Mouse (Mus musculus) midbrain, embryonic 10.5 days (tissue): ENCODE measurements around the gene Tox3. TPM values are rescaled to one million over a fixed set of nuclear protein-coding genes. Genes with fewer than 3 reads are reported as not detected.

Experiments
- DNase-seq: peaks from one replicate; pipeline ENCODE4 v3.0.0-alpha.2; 2017; ENCODE audit warnings: low spot score
- H3K27ac ChIP-seq: fragments of 300-500 bp; sonication (generic); replicated peaks from 2 replicates; pipeline ENCODE4 v1.5.1; 2016; ENCODE audit warnings: mild to moderate bottlenecking
- H3K27me3 ChIP-seq: fragments of 300-500 bp; sonication (generic); 2 replicates; pipeline ENCODE4 v1.6.1; 2016; ENCODE audit warnings: low read depth, mild to moderate bottlenecking; ENCODE audit not compliant: poor library complexity, severe bottlenecking
- H3K36me3 ChIP-seq: fragments of 300-500 bp; sonication (generic); 2 replicates; pipeline ENCODE4 v1.6.1; 2016; ENCODE audit warnings: mild to moderate bottlenecking, moderate library complexity
- H3K4me1 ChIP-seq: fragments of 300-500 bp; sonication (generic); 2 replicates; pipeline ENCODE4 v1.6.1; 2016
- H3K4me3 ChIP-seq: fragments of 300-500 bp; sonication (generic); 2 replicates; pipeline ENCODE4 v1.5.1; 2016; ENCODE audit warnings: mild to moderate bottlenecking, moderate library complexity
- H3K9me3 ChIP-seq: fragments of 300-500 bp; sonication (generic); replicated peaks from 2 replicates; pipeline ENCODE4 v1.6.1; 2016; ENCODE audit warnings: mild to moderate bottlenecking
- WGBS: fragments of 180-500 bp; shearing (Covaris S2); methylation state at CpG from one replicate; pipeline ENCODE4 v1.1.7; 2016; 5-methylcytosine and 5-hydroxymethylcytosine counted together
- polyA plus RNA-seq: library from polyadenylated mRNA; unstranded; fragments of >200 nt; fragmentation: Nextera tagmentation; extraction: Ambion mirVana; gene quantifications from 2 replicates; pipeline ENCODE4 v1.2.1, GENCODE M21; 2016

Gene Tox3
- polyA plus RNA-seq, 1 experiment from 2014 or later: 14.8 TPM

DNA sequence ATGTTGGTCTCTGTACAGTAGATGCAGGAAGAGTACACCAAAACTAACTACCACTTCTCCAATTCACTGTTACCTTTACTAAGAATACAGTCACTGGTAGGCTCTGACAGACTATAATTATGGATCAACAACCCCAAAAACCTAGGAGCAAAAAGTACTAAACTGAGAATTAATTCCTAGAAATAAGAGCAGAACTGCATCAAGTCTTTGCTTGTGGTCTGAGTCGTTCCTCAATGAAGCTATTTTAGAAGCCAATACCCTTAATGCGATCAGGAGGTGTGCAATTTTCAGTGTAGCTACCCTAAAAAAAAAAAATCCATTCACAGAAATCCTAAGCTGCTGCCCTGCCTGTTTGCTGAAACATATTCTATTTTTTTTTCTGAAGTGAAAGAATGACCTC lies 4.8 kb upstream of the Tox3 start:
- H3K4me3 ChIP-seq: no peak overlapping the region
- WGBS: 59% methylated on average over 2 of the region's 2 CpGs
- DNase-seq: no peak
- H3K4me1 ChIP-seq: peaks cover 56% of the 10 kb centered on the region
- no peaks in the 10 kb centered on the region for H3K9me3 ChIP-seq
- no peaks in the 10 kb centered on the region for H3K36me3 ChIP-seq
- H3K27me3 ChIP-seq: peaks cover 38% of the 10 kb centered on the region
- peak overlapping the region; percentile 71 for H3K27ac ChIP-seq

DNA sequence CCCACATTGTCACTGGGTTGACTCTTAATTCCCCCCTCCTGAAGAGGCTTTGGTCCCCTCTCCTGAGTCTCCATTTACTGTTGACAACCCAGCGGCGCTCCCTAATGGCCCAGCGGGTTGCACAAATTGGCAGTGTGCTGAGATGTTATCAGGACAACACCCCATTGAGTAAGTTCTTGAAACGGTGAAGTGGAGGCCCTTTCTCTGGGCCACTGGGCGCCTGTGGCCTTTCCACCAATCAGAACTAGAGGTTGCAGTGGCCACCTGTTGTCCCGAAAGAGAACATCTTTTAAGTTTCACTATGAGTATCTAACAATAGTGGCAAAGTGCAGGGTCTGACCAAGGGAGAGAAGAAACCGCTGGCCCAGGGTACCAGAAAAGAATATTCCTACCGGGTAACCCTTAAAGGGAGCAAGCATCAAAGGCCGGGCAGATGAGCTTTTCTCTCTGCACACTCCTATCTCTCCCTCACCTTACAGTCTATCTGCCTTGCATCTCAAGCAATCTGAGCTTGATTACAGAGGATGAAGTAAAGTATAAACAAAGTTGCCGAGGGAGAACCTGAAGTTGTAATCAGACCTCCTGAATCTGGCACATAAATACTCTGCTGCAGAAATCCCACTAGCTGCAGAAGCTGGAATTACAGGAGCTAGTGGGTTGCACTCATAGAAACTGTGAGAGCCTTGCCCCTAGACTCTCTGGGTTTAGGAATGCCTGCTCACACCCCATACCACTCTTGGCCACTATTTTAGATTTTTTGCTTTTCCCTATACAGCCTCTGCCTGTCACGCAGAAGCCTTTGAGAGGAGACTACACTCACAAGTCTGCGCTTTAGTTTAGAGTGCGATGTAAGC lies 1.8 kb upstream of the Tox3 start:
- Histone ChIP-seq H3K9me3 (no peaks in the 10 kb centered on the region), H3K27me3 (peaks cover 21% of the 10 kb centered on the region), H3K27ac (peak overlapping the region; percentile 100), H3K4me1 (peaks cover 71% of the 10 kb centered on the region), H3K36me3 (no peaks in the 10 kb centered on the region), H3K4me3 (peak overlapping the region; percentile 92; the same call in 1 of the 2 replicates)
- DNase-seq: peak; percentile 45
- WGBS: 16% methylated on average over 13 of the region's 13 CpGs

- DNase-seq: no peak
- no peaks in the 10 kb centered on the region for H3K36me3 ChIP-seq
- H3K27ac ChIP-seq: peak overlapping the region; percentile 100
- H3K4me1 ChIP-seq: peaks cover 70% of the 10 kb centered on the region
- H3K9me3 ChIP-seq: no peaks in the 10 kb centered on the region
- WGBS: 6% methylated on average over 11 of the region's 11 CpGs
- peaks cover 21% of the 10 kb centered on the region for H3K27me3 ChIP-seq
- H3K4me3 ChIP-seq: peak overlapping the region; percentile 92
Observed at GRCm38 (mm10) chr8:90348926-90349683, 962 bp upstream of the Tox3 start.

DNA sequence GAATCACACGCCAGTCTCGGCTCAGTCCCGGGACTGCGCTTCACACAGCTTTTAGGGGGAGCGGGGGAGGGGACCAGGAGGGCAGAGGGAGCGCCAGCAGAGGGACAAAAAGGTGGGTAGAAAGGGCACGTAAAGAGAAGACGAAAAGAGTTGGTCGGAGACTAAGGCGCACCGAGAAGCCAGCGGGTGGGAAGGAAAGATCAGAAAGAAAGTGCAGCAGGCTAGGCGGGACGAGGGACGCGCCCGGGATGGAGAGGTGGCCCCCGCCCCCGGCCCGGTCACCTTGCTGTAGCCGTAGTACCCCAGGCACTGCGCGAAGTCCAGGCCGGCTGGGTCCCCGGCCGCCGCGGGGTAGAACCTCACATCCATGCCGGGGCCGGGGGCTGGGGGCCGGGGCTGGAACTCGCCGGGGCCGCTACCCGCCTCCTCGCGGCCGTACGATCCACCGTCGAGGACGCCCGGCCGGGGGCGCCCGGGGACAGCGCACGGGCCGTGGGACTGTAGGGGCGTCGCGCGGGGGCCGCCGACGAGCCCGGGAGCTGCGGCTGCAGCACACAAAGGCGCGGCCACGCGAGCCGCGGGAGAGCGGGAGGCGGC lies 464 bp downstream of the Tox3 start:
- DNase-seq: peak; percentile 59
- WGBS: under 1% methylated on average over 66 of the region's 66 CpGs
- H3K36me3 ChIP-seq: peaks cover 13% of the 10 kb centered on the region
- peak overlapping the region; percentile 92 for H3K4me3 ChIP-seq
- H3K9me3 ChIP-seq: no peaks in the 10 kb centered on the region
- peaks cover 61% of the 10 kb centered on the region for H3K4me1 ChIP-seq
- H3K27me3 ChIP-seq: peaks cover 21% of the 10 kb centered on the region
- H3K27ac ChIP-seq: peak overlapping the region; percentile 100

DNA sequence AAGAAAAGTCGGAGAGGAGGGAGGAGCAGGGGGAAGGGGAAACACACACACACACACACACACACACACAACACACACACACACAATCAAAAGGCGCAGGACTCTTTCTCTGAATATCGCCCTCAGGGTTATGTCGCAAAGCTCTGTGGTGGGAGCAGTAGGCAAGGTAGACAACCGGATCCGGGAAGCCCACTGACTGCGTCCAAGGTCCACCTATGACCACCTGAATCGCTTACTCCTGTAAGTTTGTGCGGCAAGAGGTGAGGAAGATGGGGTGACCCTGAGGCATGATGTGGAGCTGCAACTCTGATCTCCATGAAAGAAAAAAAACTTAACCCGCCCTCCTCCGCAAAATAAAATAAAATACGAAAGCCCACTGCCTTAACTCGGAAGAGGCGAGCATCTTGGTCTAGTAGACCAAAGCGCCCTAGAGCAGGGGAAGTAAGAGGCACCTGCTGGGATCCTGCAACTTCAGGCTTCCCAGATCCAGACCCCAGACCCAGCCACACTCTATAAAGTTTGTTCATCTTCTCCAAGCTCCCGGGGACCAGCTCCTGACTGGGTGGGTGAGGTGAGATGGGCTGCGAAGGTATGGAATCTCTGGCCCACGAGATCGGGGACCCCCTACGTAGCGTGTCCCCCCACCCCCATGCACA lies 1.1 kb downstream of the Tox3 start:
- WGBS: 2% methylated on average over 21 of the region's 21 CpGs
- Histone ChIP-seq H3K9me3 (no peaks in the 10 kb centered on the region), H3K36me3 (peaks cover 18% of the 10 kb centered on the region), H3K4me3 (peak overlapping the region; percentile 92), H3K27me3 (peaks cover 21% of the 10 kb centered on the region), H3K27ac (peak overlapping the region; percentile 100), H3K4me1 (peaks cover 58% of the 10 kb centered on the region)
- peak; percentile 22 for DNase-seq

GRCm38 (mm10) chr8:90346138-90346879 lies 1.8 kb downstream of the Tox3 start:
- peaks cover 58% of the 10 kb centered on the region for H3K4me1 ChIP-seq

DNA sequence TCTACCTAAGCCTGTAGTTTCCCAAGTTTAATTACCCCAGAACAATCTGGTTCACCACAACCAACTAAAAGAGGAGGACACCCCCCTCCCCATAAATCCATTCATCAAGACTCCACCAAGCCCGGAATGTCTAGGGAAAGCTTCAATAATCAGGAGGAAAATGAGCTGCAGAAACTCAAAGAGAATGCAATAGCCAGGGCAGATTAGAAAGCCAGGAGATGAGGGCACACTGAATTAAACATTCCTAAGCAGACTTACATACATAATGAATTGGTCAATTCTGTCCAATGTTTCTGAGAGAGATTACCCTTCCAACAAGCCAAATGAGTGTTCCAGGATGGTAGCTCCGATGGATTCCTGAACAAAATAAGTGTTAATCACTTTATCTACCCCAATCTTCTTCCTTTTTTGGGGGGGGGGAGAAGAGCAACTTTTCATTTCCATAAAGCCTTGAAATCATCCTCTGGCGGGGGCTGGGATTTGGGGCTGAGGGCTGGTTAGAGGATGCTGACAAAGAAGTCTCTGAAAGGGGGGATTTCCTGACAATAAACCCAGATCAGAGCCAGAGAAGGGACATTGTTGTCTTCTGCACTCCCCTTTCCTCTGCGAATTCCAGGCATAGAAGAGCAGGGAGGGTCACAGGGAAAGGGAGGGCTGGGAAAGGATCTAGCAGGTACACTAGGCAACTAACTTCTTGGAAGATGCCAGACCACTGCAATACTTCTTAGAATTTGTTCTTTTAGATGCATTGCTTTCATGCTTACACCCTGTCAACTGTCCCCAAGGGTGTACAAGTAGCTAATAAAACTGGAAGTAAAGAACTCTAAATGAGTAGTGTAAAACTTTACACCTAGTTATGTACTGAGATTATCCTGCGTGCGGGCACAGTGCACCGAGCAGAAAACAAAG lies 17.5 kb downstream of the Tox3 start:
- peak overlapping the region; percentile 32 for H3K4me3 ChIP-seq
- H3K36me3 ChIP-seq: peaks cover 57% of the 10 kb centered on the region
- 32% methylated on average over 7 of the region's 7 CpGs for WGBS
- peak overlapping the region; percentile 77 for H3K27ac ChIP-seq
- H3K4me1 ChIP-seq: peaks cover 58% of the 10 kb centered on the region
- H3K27me3 ChIP-seq: no peaks in the 10 kb centered on the region
- peaks cover 3% of the 10 kb centered on the region; the same call in 1 of the 2 replicates for H3K9me3 ChIP-seq
- DNase-seq: peak; percentile 52

More at GRCm38 (mm10) chr8:90346138-90346879, 1.8 kb downstream of the Tox3 start:
- DNase-seq: peak; percentile 22
- WGBS: 18% methylated on average over 13 of the region's 13 CpGs
- peaks cover 25% of the 10 kb centered on the region for H3K36me3 ChIP-seq
- H3K4me3 ChIP-seq: peak overlapping the region; percentile 92
- peak overlapping the region; percentile 100 for H3K27ac ChIP-seq
- H3K27me3 ChIP-seq: peaks cover 16% of the 10 kb centered on the region
- no peaks in the 10 kb centered on the region for H3K9me3 ChIP-seq

- 12% methylated on average over 4 of the region's 4 CpGs for WGBS
- H3K4me3 ChIP-seq: no peak overlapping the region
- DNase-seq: no peak
- H3K9me3 ChIP-seq: no peaks in the 10 kb centered on the region
- H3K36me3 ChIP-seq: peaks cover 43% of the 10 kb centered on the region
- H3K27ac ChIP-seq: peak overlapping the region; percentile 33; the same call in 1 of the 2 replicates
- H3K27me3 ChIP-seq: no peaks in the 10 kb centered on the region
- peaks cover 44% of the 10 kb centered on the region for H3K4me1 ChIP-seq
Observed at GRCm38 (mm10) chr8:90323824-90324223, 24.3 kb downstream of the Tox3 start.

DNA sequence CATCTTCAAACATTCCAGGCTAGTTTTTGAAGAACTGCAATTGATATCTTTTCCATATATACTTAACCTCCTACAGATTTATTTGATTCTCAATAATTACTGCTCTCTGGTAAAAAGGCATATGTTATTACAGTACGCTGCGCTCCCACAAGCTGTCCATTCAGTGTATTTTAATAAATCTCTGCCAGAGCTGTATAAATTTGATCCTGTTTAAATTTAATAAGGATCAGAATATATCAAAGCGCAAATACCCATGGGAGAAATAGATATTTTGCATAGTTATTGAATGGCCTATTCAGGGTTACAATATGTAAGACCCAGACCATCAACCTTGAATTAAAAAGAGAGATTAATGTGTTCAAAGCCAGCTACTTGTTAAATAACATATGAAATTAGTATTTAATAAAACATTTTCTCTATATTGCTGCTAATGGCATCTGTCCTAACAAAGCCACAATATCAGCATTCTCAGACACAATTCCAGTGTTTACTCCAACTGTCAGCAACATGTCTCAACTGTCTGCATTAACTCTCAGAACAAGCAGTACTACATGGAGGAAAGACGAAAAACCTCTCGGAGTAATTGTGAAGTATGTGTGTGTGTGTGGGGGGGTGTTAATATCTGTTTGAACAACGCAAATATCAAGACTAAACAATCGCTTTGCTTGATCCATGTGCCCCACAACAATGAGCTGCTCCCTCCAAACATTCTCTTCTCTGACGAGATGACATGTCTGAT lies 25.3 kb downstream of the Tox3 start:
- WGBS: 81% methylated on average over 8 of the region's 8 CpGs
- Histone ChIP-seq H3K9me3 (no peaks in the 10 kb centered on the region), H3K4me1 (peaks cover 42% of the 10 kb centered on the region), H3K4me3 (no peak overlapping the region), H3K36me3 (peaks cover 52% of the 10 kb centered on the region), H3K27me3 (no peaks in the 10 kb centered on the region), H3K27ac (no peak overlapping the region)
- no peak for DNase-seq

DNA sequence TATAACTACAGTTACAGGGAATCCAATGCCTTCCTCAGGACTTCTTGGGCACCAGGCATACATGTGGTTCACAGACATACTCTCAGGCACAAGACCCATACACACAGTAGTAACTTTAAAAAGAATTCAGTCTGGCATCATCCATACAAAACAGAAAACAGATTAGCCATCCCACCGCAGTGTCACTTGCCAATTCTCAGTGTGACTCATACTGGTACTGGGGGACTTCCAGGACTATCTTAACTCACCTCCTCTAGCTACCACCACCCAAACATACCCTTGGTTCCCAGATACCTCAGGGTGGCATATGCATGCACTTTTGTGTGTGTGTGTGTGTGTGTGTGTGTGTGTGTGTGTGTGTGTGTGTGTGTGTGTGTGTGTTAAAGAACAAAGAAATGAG lies 26.9 kb downstream of the Tox3 start:
- peaks cover 34% of the 10 kb centered on the region for H3K4me1 ChIP-seq
- DNase-seq: no peak
- 93% methylated on average over 1 of the region's 1 CpGs for WGBS
- peaks cover 52% of the 10 kb centered on the region for H3K36me3 ChIP-seq
- H3K4me3 ChIP-seq: no peak overlapping the region
- H3K9me3 ChIP-seq: no peaks in the 10 kb centered on the region
- H3K27me3 ChIP-seq: no peaks in the 10 kb centered on the region
- H3K27ac ChIP-seq: no peak overlapping the region
